Mouse (Mus musculus): Measurements from ENCODE around the gene Cux1. TPM values are rescaled to one million over a fixed set of nuclear protein-coding genes. Genes with fewer than 3 reads are reported as not detected.

Cux1 gene
- total and polyA plus RNA-seq, 3 experiments: 46.8 to 101 (median 85.8) TPM

DNA sequence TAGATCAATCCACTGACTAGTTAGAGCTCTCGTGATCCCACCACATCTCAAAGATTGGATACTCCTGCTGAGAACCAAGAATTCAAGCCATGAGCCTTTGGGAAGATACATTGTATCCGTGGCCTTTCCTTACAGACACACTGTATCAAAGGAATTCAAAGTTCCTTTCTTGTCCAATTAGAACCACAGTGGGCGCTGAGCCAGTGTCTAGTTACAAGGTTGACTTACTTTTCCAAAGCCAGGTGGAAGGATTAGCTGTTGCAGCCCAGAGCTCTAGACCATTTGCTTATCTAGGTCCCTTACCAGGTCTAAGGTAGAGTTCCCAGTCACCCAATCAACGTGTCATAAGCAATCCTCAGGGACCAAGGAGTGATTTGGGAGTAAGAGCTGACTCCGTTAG lies 33.2 kb upstream of the Cux1 start:
- Histone ChIP-seq H3K4me3 (no peak overlapping the region), H3K27me3 (ENCODE audit: control insufficient read depth, insufficient read depth, low read length) (no peaks in the 10 kb centered on the region), H3K36me3 (ENCODE audit: control insufficient read depth, insufficient read depth, low read length) (no peaks in the 10 kb centered on the region), H3K4me1 (ENCODE audit: control insufficient read depth, insufficient read depth, low read length) (no peaks in the 10 kb centered on the region), H3K79me2 (replicated peaks; ENCODE audit: control insufficient read depth, insufficient read depth, low read length) (no peaks in the 10 kb centered on the region), H3K27ac (no peak overlapping the region), H3K9ac (ENCODE audit: low read depth, low read length) (no peak overlapping the region)
- no peak for DNase-seq
- intact Hi-C loops (cut with DNase I): no loop called here
- no peak for TF ChIP-seq EP300 (IDR thresholded peaks at IDR 0.05; ENCODE audit: insufficient read depth, low read depth, low read length)
- WGBS: 78% methylated on average over 5 of the region's 5 CpGs

DNA sequence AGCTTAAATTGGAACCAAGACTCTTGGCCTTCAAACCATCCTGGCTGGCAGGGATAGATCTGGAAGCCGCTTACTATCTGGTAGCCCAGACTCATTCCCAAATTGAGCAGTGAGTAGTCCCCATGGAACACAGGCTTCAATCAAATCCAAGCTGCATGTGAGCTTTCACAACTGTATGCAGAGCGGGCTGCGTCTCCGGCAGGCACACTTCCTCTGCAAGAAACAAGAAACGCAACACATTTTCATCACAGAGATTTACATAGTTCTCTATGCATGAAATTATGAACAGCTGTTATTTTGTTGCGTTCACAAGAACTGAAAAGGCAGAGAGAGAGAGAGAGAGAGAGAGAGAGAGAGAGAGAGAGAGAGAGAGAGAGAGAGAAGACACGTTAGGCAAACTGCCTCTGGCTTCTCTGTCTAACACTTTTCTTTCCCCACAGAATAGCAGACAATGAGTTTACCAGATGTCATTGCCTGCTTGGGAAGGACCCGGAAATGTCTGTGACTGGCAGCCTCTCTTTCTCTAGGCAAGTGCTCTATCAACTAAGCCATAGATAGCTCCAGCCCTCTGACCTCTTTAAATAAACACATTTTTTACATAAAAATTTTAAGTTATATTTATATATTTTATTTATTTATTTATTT lies 27.7 kb upstream of the Cux1 start:
- Histone ChIP-seq H3K9ac (ENCODE audit: low read depth, low read length) (no peak overlapping the region), H3K4me3 (no peak overlapping the region), H3K79me2 (replicated peaks; ENCODE audit: control insufficient read depth, insufficient read depth, low read length) (no peaks in the 10 kb centered on the region), H3K27ac (no peak overlapping the region), H3K36me3 (ENCODE audit: control insufficient read depth, insufficient read depth, low read length) (no peaks in the 10 kb centered on the region), H3K27me3 (ENCODE audit: control insufficient read depth, insufficient read depth, low read length) (no peaks in the 10 kb centered on the region), H3K4me1 (ENCODE audit: control insufficient read depth, insufficient read depth, low read length) (peaks cover 3% of the 10 kb centered on the region)
- TF ChIP-seq CTCF (IDR thresholded peaks at IDR 0.05) (no peak), POLR2A (IDR thresholded peaks at IDR 0.05; ENCODE audit: insufficient read depth, low read depth, low read length) (no peak), EP300 (IDR thresholded peaks at IDR 0.05; ENCODE audit: insufficient read depth, low read depth, low read length) (no peak)
- intact Hi-C loops (cut with DNase I): no loop called here
- no peak for DNase-seq
- 39% methylated on average over 8 of the region's 8 CpGs for WGBS

DNA sequence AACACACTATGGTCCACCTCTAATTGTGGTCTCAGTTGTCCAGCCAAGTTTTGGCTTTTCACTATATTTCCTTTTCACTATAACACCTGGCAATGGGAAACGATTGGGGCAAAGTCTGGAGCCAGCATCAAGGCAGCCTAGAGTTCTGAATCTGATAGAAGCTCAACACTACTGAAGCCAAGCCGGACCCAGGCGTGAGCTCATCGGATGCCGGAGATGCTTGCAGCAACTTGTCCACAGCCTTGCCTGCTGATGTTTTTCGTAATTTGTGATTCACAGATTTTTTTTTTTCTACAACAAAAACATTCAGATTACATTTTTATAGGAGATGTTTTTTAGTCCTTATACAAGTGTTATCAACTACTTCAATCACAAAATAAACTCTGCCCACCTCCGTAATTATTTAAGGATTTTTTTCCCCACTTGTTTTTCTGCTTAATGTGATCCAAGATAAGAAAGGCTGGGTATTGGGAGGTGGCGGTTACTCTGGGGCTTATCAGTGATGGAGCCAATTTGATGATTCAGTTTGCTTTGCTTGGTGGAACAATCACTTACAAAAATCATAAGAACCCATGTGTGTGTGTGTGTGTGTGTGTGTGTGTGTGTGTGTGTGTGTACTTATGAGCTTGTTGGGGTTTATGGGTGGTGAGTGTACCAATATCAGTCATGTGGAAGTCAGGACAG lies 24.7 kb upstream of the Cux1 start:
- no peaks in the 10 kb centered on the region for H3K36me3 ChIP-seq (ENCODE audit: control insufficient read depth, insufficient read depth, low read length)
- H3K4me1 ChIP-seq (ENCODE audit: control insufficient read depth, insufficient read depth, low read length): peaks cover 3% of the 10 kb centered on the region
- H3K79me2 ChIP-seq (replicated peaks; ENCODE audit: control insufficient read depth, insufficient read depth, low read length): no peaks in the 10 kb centered on the region
- no peak overlapping the region for H3K9ac ChIP-seq (ENCODE audit: low read depth, low read length)
- H3K27me3 ChIP-seq (ENCODE audit: control insufficient read depth, insufficient read depth, low read length): no peaks in the 10 kb centered on the region
- no peak overlapping the region for H3K4me3 ChIP-seq
- intact Hi-C loops (cut with DNase I): no loop called here
- TF ChIP-seq POLR2A (IDR thresholded peaks at IDR 0.05; ENCODE audit: insufficient read depth, low read depth, low read length) (no peak), EP300 (IDR thresholded peaks at IDR 0.05; ENCODE audit: insufficient read depth, low read depth, low read length) (no peak), CTCF (IDR thresholded peaks at IDR 0.05) (no peak)
- 45% methylated on average over 8 of the region's 8 CpGs for WGBS
- DNase-seq: no peak
- H3K27ac ChIP-seq: no peak overlapping the region

DNA sequence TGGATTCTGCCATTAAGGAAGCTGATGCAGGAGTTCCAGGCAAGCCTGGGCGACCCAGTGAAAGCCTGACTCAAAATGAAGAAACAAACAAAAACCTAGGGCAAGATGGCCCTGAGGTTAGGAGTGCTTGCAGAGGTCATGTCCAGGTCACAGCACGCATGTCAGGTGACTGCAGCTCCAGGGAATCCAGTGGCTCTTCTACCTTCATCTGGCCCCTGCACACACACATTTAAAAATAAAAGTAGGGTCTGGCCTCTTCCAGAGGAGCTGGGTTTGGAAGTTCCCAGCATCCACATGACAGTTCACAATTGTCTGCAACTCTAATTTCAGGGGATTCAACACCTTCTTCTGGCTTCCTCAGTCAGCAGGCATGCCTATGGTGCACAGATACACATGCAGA lies 21.7 kb upstream of the Cux1 start:
- Histone ChIP-seq H3K36me3 (ENCODE audit: control insufficient read depth, insufficient read depth, low read length) (no peaks in the 10 kb centered on the region), H3K79me2 (replicated peaks; ENCODE audit: control insufficient read depth, insufficient read depth, low read length) (no peaks in the 10 kb centered on the region), H3K4me3 (no peak overlapping the region), H3K27ac (no peak overlapping the region), H3K9ac (ENCODE audit: low read depth, low read length) (no peak overlapping the region), H3K4me1 (ENCODE audit: control insufficient read depth, insufficient read depth, low read length) (no peaks in the 10 kb centered on the region), H3K27me3 (ENCODE audit: control insufficient read depth, insufficient read depth, low read length) (no peaks in the 10 kb centered on the region)
- 69% methylated on average over 2 of the region's 2 CpGs for WGBS
- no peak for DNase-seq
- no peak for TF ChIP-seq EP300 (IDR thresholded peaks at IDR 0.05; ENCODE audit: insufficient read depth, low read depth, low read length)
- TF ChIP-seq CTCF (IDR thresholded peaks at IDR 0.05): no peak
- no peak for TF ChIP-seq POLR2A (IDR thresholded peaks at IDR 0.05; ENCODE audit: insufficient read depth, low read depth, low read length)
- intact Hi-C loops (cut with DNase I): no loop called here

DNA sequence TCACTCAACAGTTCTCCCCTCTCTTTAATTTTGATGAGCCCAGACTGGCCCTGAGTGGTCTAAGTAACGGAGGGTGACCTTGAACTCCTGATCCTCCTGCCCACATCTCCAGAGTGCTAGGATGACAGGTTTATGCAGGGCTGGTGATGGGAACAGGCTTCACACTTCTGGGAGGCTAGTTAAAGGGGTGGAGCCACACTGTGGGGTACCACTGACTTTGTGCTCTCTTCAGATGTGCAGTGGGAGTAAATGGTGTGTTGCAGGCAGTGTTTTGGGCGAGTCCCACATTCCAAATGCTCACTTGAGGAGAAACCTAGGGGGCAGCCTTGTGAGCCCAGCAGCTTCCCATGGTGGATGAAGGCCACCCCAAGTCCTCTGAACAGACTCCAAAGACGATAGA lies 21.2 kb upstream of the Cux1 start:
- H3K79me2 ChIP-seq (replicated peaks; ENCODE audit: control insufficient read depth, insufficient read depth, low read length): no peaks in the 10 kb centered on the region
- no peaks in the 10 kb centered on the region for H3K36me3 ChIP-seq (ENCODE audit: control insufficient read depth, insufficient read depth, low read length)
- H3K9ac ChIP-seq (ENCODE audit: low read depth, low read length): no peak overlapping the region
- intact Hi-C loops (cut with DNase I): no loop called here
- no peak for TF ChIP-seq EP300 (IDR thresholded peaks at IDR 0.05; ENCODE audit: insufficient read depth, low read depth, low read length)
- TF ChIP-seq POLR2A (IDR thresholded peaks at IDR 0.05; ENCODE audit: insufficient read depth, low read depth, low read length): no peak
- no peak for TF ChIP-seq CTCF (IDR thresholded peaks at IDR 0.05)
- no peaks in the 10 kb centered on the region for H3K27me3 ChIP-seq (ENCODE audit: control insufficient read depth, insufficient read depth, low read length)
- no peak overlapping the region for H3K27ac ChIP-seq
- no peak for DNase-seq
- no peak overlapping the region for H3K4me3 ChIP-seq
- WGBS: 81% methylated on average over 3 of the region's 3 CpGs
- H3K4me1 ChIP-seq (ENCODE audit: control insufficient read depth, insufficient read depth, low read length): no peaks in the 10 kb centered on the region

DNA sequence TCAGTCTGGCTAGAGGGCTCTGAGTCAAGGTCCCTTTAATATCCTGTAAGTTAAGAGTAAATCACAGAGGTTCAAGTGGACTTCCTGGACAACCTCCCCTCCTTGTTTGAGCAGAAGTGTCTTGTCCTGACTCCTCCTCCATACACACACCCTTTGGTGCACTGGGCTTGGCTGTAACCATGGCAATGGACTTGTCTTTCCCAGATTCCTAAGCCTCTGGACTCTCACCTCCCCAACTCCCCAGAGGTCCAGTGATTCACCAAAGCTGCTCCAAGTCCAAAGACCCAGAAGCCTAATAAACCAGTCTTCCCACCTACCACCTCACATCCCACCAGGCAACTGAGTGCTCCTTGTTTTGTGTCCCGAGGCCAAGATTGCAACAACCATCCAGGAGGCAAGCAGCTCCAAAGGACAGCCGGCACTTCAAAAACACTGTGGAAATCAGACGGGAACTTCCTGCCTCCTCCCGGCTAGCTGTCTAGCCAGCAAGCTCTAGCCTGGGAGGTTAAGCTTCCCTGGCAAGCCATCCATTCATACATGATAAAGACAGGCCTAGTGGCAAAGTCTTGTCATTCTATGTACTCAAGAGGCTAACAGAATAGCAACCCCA lies 17.5 kb upstream of the Cux1 start:
- TF ChIP-seq CTCF (IDR thresholded peaks at IDR 0.05): no peak
- H3K4me1 ChIP-seq (ENCODE audit: control insufficient read depth, insufficient read depth, low read length): no peaks in the 10 kb centered on the region; the same call in 1 of the 2 replicates
- H3K27me3 ChIP-seq (ENCODE audit: control insufficient read depth, insufficient read depth, low read length): peaks cover 3% of the 10 kb centered on the region; the same call in 1 of the 2 replicates
- no peak overlapping the region for H3K27ac ChIP-seq
- no peak overlapping the region for H3K9ac ChIP-seq (ENCODE audit: low read depth, low read length)
- intact Hi-C loops (cut with DNase I): no loop called here
- H3K79me2 ChIP-seq (replicated peaks; ENCODE audit: control insufficient read depth, insufficient read depth, low read length): no peaks in the 10 kb centered on the region
- H3K4me3 ChIP-seq: no peak overlapping the region
- no peaks in the 10 kb centered on the region for H3K36me3 ChIP-seq (ENCODE audit: control insufficient read depth, insufficient read depth, low read length)
- DNase-seq: no peak
- WGBS: 24% methylated on average over 4 of the region's 4 CpGs
